Comparison of ENCODE assay signal across 8 mouse cellular contexts in the genomic region with DNA sequence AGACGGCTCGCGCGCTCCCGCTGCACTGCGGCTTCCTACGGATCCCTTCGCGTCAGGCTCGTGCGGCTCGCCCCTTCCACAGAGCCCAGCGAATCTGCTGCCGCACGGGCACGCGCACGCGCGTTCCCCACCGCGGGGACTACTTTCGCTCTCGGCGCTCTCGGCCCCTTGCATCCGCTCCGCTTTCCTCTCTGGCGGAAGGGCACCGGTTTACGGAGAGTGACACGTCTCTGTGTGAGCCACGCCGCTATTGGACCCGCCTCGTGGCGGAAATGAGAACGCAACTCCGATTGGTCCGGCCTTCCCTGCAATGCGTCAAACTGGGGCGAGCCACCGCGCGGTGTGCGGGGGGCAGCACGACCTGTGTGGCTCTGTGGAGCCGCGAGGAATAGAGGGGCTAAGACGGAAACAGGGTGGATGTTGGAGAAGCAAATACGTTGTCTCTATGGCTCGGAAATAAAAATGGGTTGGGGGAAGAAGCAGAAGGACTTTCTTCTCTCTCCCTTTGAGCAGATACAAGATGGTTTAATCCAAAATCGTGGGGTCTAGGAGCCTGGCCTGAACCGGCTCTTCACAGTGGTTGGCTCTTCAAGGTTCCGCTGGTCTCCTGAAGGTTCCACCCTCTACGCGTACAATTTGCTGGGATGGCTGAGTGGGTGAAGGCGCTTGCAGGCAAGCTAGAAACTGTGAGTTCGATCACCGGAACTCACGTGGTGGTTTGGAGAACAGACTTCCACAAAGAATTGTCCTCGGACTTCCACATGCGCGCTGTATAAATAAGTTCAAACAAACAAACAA. TPM values are rescaled to one million over a fixed set of nuclear protein-coding genes. Genes with fewer than 3 reads are reported as not detected.
DNase-seq lines count a peak whose midpoint lies in the region; ATAC-seq and TF ChIP-seq lines count a peak whose summit lies in the region.

A gene (minus strand): TSS at position 78 of the 798 bp plus-strand sequence.

- no peaks in the 10 kb centered on the region for H3K9me3 ChIP-seq in ES-E14 (ENCODE audit: control insufficient read depth, insufficient read depth, low read depth, low read length)
- no peaks in the 10 kb centered on the region for H3K9me3 ChIP-seq in forebrain, embryonic 15.5 days

- 1% methylated on average over 64 of the region's 64 CpGs for WGBS in forebrain, embryonic 15.5 days
- WGBS in lung, adult 2 months, result under 1% methylated on average over 64 of the region's 64 CpGs

- no peaks in the 10 kb centered on the region for H3K27me3 ChIP-seq in forebrain, embryonic 15.5 days

- peak within 1 kb of the TSS; percentile 85 for H3K4me2 ChIP-seq in forebrain, embryonic 15.5 days (replicated peaks)

- in situ Hi-C loops in ES-E14 (cut with MboI; ENCODE audit: low sequenced_read_pairs in 2 of 2, unreplicated experiment in 2 of 2), result loop anchor here in 1 of 2 experiments (25.0 kb wide), 1 partner anchor 112 kb away; a partner anchor contains a TSS

- TF ChIP-seq POLR2A in lung, adult 2 months (IDR thresholded peaks at IDR 0.05; ENCODE audit: borderline replicate concordance, extremely low read depth, low read depth, low read length), result peak; percentile 60; the same call in 1 of the 2 replicates

- H3K4me1 ChIP-seq in ES-E14 (ENCODE audit: control insufficient read depth in 2 of 2, insufficient read depth in 2 of 2, low read length in 2 of 2, poor library complexity in 1 of 2), result peaks cover 0 to 24% of the 10 kb centered on the region in 2 experiments; a peak in 1 of 4 replicates
- H3K4me1 ChIP-seq in forebrain, embryonic 15.5 days, result peaks cover 38% of the 10 kb centered on the region
- peaks cover 17% of the 10 kb centered on the region for H3K4me1 ChIP-seq in lung, adult 2 months (ENCODE audit: control insufficient read depth, insufficient read depth, low read length)

- ATAC-seq in forebrain, embryonic 15.5 days (replicated peaks), result peak; percentile 94
- peak; percentile 90 for ATAC-seq in neutrophil, adult 5-6 weeks (ENCODE audit: extremely low read depth, insufficient number of reproducible peaks, low FRiP score, poor library complexity, severe bottlenecking)

- peak within 1 kb of the TSS; percentile 87 to 91 for H3K4me3 ChIP-seq in ES-E14 (ENCODE audit: insufficient read depth in 1 of 2, low read depth in 1 of 2, low read length in 2 of 2, poor library complexity in 1 of 2, severe bottlenecking in 1 of 2)
- peak within 1 kb of the TSS; percentile 58 for H3K4me3 ChIP-seq in forebrain, embryonic 15.5 days
- peak within 1 kb of the TSS; percentile 84 for H3K4me3 ChIP-seq in lung, adult 2 months (replicated peaks; ENCODE audit: extremely low read depth, low read depth, low read length)

- no peak for TF ChIP-seq CTCF in lung, adult 2 months (IDR thresholded peaks at IDR 0.05; ENCODE audit: insufficient read depth, low read length)

- peak within 1 kb of the TSS; percentile 84 for H3K27ac ChIP-seq in ES-E14 (ENCODE audit: insufficient read depth, low read depth, low read length, poor library complexity, severe bottlenecking)
- H3K27ac ChIP-seq in forebrain, embryonic 15.5 days (replicated peaks), result peak within 1 kb of the TSS; percentile 99

- intact Hi-C loops in heart, postnatal 25 days (cut with DNase I), result loop anchor here (2.0 to 5.0 kb wide), 2 partner anchors 137 to 182 kb away; no protein-coding TSS in a partner anchor

- DNase-seq in ES-E14 (ENCODE audit: low read depth, low spot score), result peak; percentile 99
- DNase-seq in cerebellum, adult 11-12 months, result peak; percentile 100
- peak; percentile 100 for DNase-seq in heart, postnatal 25 days (ENCODE audit: low spot score)
- DNase-seq in layer of hippocampus, adult 18-20 months (ENCODE audit: low spot score in 2 of 2), result peak; percentile 100
- DNase-seq in lung, adult 2 months, result peak; percentile 100
- peak; percentile 99 for DNase-seq in thymus, adult 18-20 months

- H3K36me3 ChIP-seq in ES-E14 (ENCODE audit: control insufficient read depth, insufficient read depth, low read length, poor library complexity, severe bottlenecking), result peaks cover 15% of the 10 kb centered on the region
- peaks cover 4% of the 10 kb centered on the region; the same call in 1 of the 2 replicates for H3K36me3 ChIP-seq in forebrain, embryonic 15.5 days

- H3K9ac ChIP-seq in ES-E14 (ENCODE audit: insufficient read depth, low read depth, low read length, poor library complexity, severe bottlenecking), result peak within 1 kb of the TSS; percentile 89
- H3K9ac ChIP-seq in forebrain, embryonic 15.5 days (replicated peaks), result peak within 1 kb of the TSS; percentile 92

TF ChIP-seq in ES-E14, 5 proteins besides CTCF, POLR2A, EP300 and RAD21:
- TF ChIP-seq HCFC1 (IDR thresholded peaks at IDR 0.05; ENCODE audit: borderline replicate concordance, insufficient read depth, low read length) (peak; percentile 67), MAFK (IDR thresholded peaks at IDR 0.05; ENCODE audit: insufficient read depth, low read depth, low read length) (no peak), ZNF384 (IDR thresholded peaks at IDR 0.05; ENCODE audit: low read depth, low read length) (no peak), CHD2 (IDR thresholded peaks at IDR 0.05; ENCODE audit: low read depth, low read length) (peak; percentile 79)

RNA-seq across cellular contexts. Expression of the gene that starts here (rescaled TPM):
- total RNA-seq in ES-E14 (2012; rRNA removed), result 163 and 198 TPM in 2 replicates
- polyA plus RNA-seq in forebrain, embryonic 15.5 days (2015; fragmentation: Nextera tagmentation; extraction: Ambion mirVana), result 291 and 305 TPM in 2 replicates
- total RNA-seq in heart, postnatal 25 days (2021), result 100 to 1,000 TPM; 196 to 203 TPM
- 1,000 to 10,000 TPM; 2,132 to 2,161 TPM for total RNA-seq in layer of hippocampus, adult 18-20 months (2021)
- polyA plus RNA-seq in lung, adult 2 months (2012; rRNA removed), result 279 and 310 TPM in 2 replicates
- 230 and 273 TPM in 2 replicates for total RNA-seq in neutrophil, adult 5-6 weeks (2017)

Comparison
In these comparisons a context has a peak if more than half of its experiments do, and no peak if none do; other contexts are left out.
1. Peak in every context shown above with its lines: DNase-seq, ATAC-seq, H3K4me3 ChIP-seq and H3K27ac ChIP-seq.